In genomic region chr3:52101401-52101976, GRCm38 (mm10) we compare ENCODE assay signal across 8 mouse cellular contexts. TPM values are rescaled to one million over a fixed set of nuclear protein-coding genes. Genes with fewer than 3 reads are reported as not detected.
DNase-seq lines count a peak whose midpoint lies in the region; ATAC-seq lines count a peak whose summit lies in the region.

No protein-coding gene starts in this region.

- H3K4me1 ChIP-seq in limb, embryonic 10.5 days = peaks cover 41% of the 10 kb centered on the region
- peaks cover 3% of the 10 kb centered on the region; the same call in 1 of the 2 replicates for H3K4me1 ChIP-seq in neural tube, embryonic 14.5 days (ENCODE audit: control insufficient read depth, insufficient read depth, low read length)

- peak overlapping the region; percentile 74 for H3K9ac ChIP-seq in neural tube, embryonic 14.5 days (replicated peaks; ENCODE audit: low read depth, low read length)

- H3K27me3 ChIP-seq in limb, embryonic 10.5 days (ENCODE audit: low read depth, poor library complexity, severe bottlenecking) = no peaks in the 10 kb centered on the region
- H3K27me3 ChIP-seq in neural tube, embryonic 14.5 days (ENCODE audit: control insufficient read depth, insufficient read depth, low read length) = no peaks in the 10 kb centered on the region

- peak; percentile 17 to 32 for DNase-seq in adrenal gland, postnatal 36 days
- no peak for DNase-seq in adrenal gland, postnatal 10 days
- peak; percentile 8 for DNase-seq in right cerebral cortex, adult 18-20 months
- DNase-seq in right cerebral cortex, adult 2 months (ENCODE audit: low spot score in 2 of 2) = no peak
- DNase-seq in limb, embryonic 10.5 days (ENCODE audit: low spot score) = no peak
- no peak for DNase-seq in retina, embryonic 14.5 days (ENCODE audit: low spot score)
- DNase-seq in layer of hippocampus, adult 8-10 months (ENCODE audit: low spot score in 2 of 2) = no peak

- 2% methylated on average over 14 of the region's 14 CpGs for WGBS in limb, embryonic 10.5 days
- 0% methylated on average over 14 of the region's 14 CpGs for WGBS in neural tube, embryonic 14.5 days

- no peaks in the 10 kb centered on the region for H3K9me3 ChIP-seq in limb, embryonic 10.5 days (replicated peaks)
- H3K9me3 ChIP-seq in neural tube, embryonic 14.5 days (ENCODE audit: control insufficient read depth, low read length) = no peaks in the 10 kb centered on the region

- H3K36me3 ChIP-seq in limb, embryonic 10.5 days = 0 out of 2 replicates have a peak, but pooled peaks cover under 1% of the 10 kb centered on the region
- H3K36me3 ChIP-seq in neural tube, embryonic 14.5 days (ENCODE audit: control insufficient read depth, insufficient read depth, low read length) = no peaks in the 10 kb centered on the region

- peak overlapping the region; percentile 80 for H3K4me2 ChIP-seq in neural tube, embryonic 14.5 days (ENCODE audit: low read depth, low read length)

- H3K27ac ChIP-seq in limb, embryonic 10.5 days = peak overlapping the region; percentile 98
- H3K27ac ChIP-seq in neural tube, embryonic 14.5 days (ENCODE audit: low read depth, low read length) = peak overlapping the region; percentile 100

- H3K4me3 ChIP-seq in limb, embryonic 10.5 days = peak overlapping the region; percentile 90
- H3K4me3 ChIP-seq in neural tube, embryonic 14.5 days (ENCODE audit: low read depth, low read length) = peak overlapping the region; percentile 64

- peak; percentile 48 for ATAC-seq in neural tube, embryonic 14.5 days (ENCODE audit: low read depth)

RNA-seq across cellular contexts. Expression of gene Maml3, which starts 3.4 kb away (rescaled TPM):
- 1 to 10 TPM; 7.6 to 9.9 TPM for total RNA-seq in adrenal gland, postnatal 36 days (2021)
- total RNA-seq in adrenal gland, postnatal 10 days (2021) = 10 to 100 TPM in 1 of 2 experiments, 1 to 10 TPM in 1; 8.3 to 10.9 TPM
- polyA plus RNA-seq in limb, embryonic 10.5 days (2016; fragmentation: Nextera tagmentation; extraction: Ambion mirVana) = 4.3 and 4.7 TPM in 2 replicates
- polyA plus RNA-seq in neural tube, embryonic 14.5 days (2014; fragmentation: Nextera tagmentation; extraction: Ambion mirVana) = 8.2 and 9.6 TPM in 2 replicates
- total RNA-seq in layer of hippocampus, adult 8-10 months (2022) = 1 to 10 TPM; 7.0 to 9.3 (median 8.0) TPM

Comparison
In these comparisons a context has a peak if more than half of its experiments do, and no peak if none do; other contexts are left out.
1. DNase-seq: peak in adrenal gland, postnatal 36 days (2 of 2) and right cerebral cortex, adult 18-20 months (single experiment); none in adrenal gland, postnatal 10 days (single experiment), right cerebral cortex, adult 2 months (0 of 2), limb, embryonic 10.5 days (single experiment), retina, embryonic 14.5 days (single experiment) and layer of hippocampus, adult 8-10 months (0 of 2).